Mouse (Mus musculus): ENCODE data around the gene Papss2.

Papss2 gene

GRCm38 (mm10) chr19:32595506-32596286, at the start of gene Papss2:
Papss2 (plus strand) TSS chr19:32595790.
- DNase-seq = peak; percentile 85

GRCm38 (mm10) chr19:32547396-32547795, 48.2 kb upstream of the Papss2 start:
- no peak for DNase-seq

GRCm38 (mm10) chr19:32548202-32548601, 47.4 kb upstream of the Papss2 start:
- no peak for DNase-seq

GRCm38 (mm10) chr19:32550446-32550845, 45.1 kb upstream of the Papss2 start:
- DNase-seq = no peak

- DNase-seq = no peak
Observed at GRCm38 (mm10) chr19:32551442-32551841, 44.1 kb upstream of the Papss2 start.

GRCm38 (mm10) chr19:32552106-32552505, 43.5 kb upstream of the Papss2 start:
- DNase-seq = no peak

- no peak for DNase-seq
Observed at GRCm38 (mm10) chr19:32553310-32553709, 42.3 kb upstream of the Papss2 start.

- DNase-seq = no peak
Observed at GRCm38 (mm10) chr19:32555257-32555656, 40.3 kb upstream of the Papss2 start.

GRCm38 (mm10) chr19:32567025-32567424, 28.6 kb upstream of the Papss2 start:
- no peak for DNase-seq

- DNase-seq = no peak
Observed at GRCm38 (mm10) chr19:32567447-32567846, 28.1 kb upstream of the Papss2 start.

- no peak for DNase-seq
Observed at GRCm38 (mm10) chr19:32568470-32568869, 27.1 kb upstream of the Papss2 start.

- DNase-seq = no peak
Observed at GRCm38 (mm10) chr19:32568961-32569653, 26.5 kb upstream of the Papss2 start.

- DNase-seq = no peak
Observed at GRCm38 (mm10) chr19:32569725-32570124, 25.9 kb upstream of the Papss2 start.

GRCm38 (mm10) chr19:32572191-32572590, 23.4 kb upstream of the Papss2 start:
- DNase-seq = no peak

GRCm38 (mm10) chr19:32573259-32573658, 22.3 kb upstream of the Papss2 start:
- DNase-seq = peak; percentile 20

GRCm38 (mm10) chr19:32574846-32575245, 20.7 kb upstream of the Papss2 start:
- DNase-seq = no peak

- peak; percentile 44 for DNase-seq
Observed at GRCm38 (mm10) chr19:32577749-32578148, 17.8 kb upstream of the Papss2 start.

GRCm38 (mm10) chr19:32583091-32583766, 12.4 kb upstream of the Papss2 start:
- no peak for DNase-seq

GRCm38 (mm10) chr19:32587727-32588126, 7.9 kb upstream of the Papss2 start:
- DNase-seq = peak; percentile 20

GRCm38 (mm10) chr19:32592749-32593148, 2.8 kb upstream of the Papss2 start:
- peak; percentile 50 for DNase-seq

GRCm38 (mm10) chr19:32593870-32594269, 1.7 kb upstream of the Papss2 start:
- no peak for DNase-seq

GRCm38 (mm10) chr19:32595131-32595505, 472 bp upstream of the Papss2 start:
- DNase-seq = no peak

GRCm38 (mm10) chr19:32599006-32599405, 3.4 kb downstream of the Papss2 start:
- no peak for DNase-seq

- DNase-seq = no peak
Observed at GRCm38 (mm10) chr19:32599436-32599835, 3.8 kb downstream of the Papss2 start.
